Mouse (Mus musculus) neural tube, embryonic 14.5 days (tissue): ENCODE results near the gene Timd4. TPM values are rescaled to one million over a fixed set of nuclear protein-coding genes. Genes with fewer than 3 reads are reported as not detected.

Source experiments
- ATAC-seq: fragments of 200-750 bp; cut with Nextera tagmentation; 2 replicates; pipeline ENCODE4 v1.8.0; 2017; ENCODE audit warnings: low read depth, mild to moderate bottlenecking, moderate TSS enrichment, moderate library complexity
- H3K27ac ChIP-seq: fragments of 300-500 bp; sonication (generic); 2 replicates; pipeline ENCODE4 v1.5.1; 2014; ENCODE audit warnings: low read depth, mild to moderate bottlenecking, control low read depth, low read length, moderate library complexity, mixed read lengths
- H3K27me3 ChIP-seq: fragments of 300-500 bp; sonication (generic); 2 replicates; pipeline ENCODE4 v1.6.1; 2014; ENCODE audit warnings: low read length; ENCODE audit not compliant: control insufficient read depth, insufficient read depth
- H3K36me3 ChIP-seq: fragments of 300-500 bp; sonication (generic); 2 replicates; pipeline ENCODE4 v1.6.1; 2014; ENCODE audit warnings: low read length, mixed read lengths; ENCODE audit not compliant: control insufficient read depth, insufficient read depth
- H3K4me1 ChIP-seq: fragments of 300-500 bp; sonication (generic); 2 replicates; pipeline ENCODE4 v1.6.1; 2014; ENCODE audit warnings: low read length; ENCODE audit not compliant: control insufficient read depth, insufficient read depth
- H3K4me2 ChIP-seq: fragments of 300-500 bp; sonication (generic); 2 replicates; pipeline ENCODE4 v1.6.1; 2014; ENCODE audit warnings: mild to moderate bottlenecking, low read depth, low read length, control low read depth
- H3K4me3 ChIP-seq: fragments of 300-500 bp; sonication (generic); 2 replicates; pipeline ENCODE4 v1.5.1; 2014; ENCODE audit warnings: low read depth, low read length, control low read depth, mixed read lengths
- H3K9ac ChIP-seq: fragments of 300-500 bp; sonication (generic); replicated peaks from 2 replicates; pipeline ENCODE4 v1.6.1; 2014; ENCODE audit warnings: low read depth, mild to moderate bottlenecking, control low read depth, low read length, mixed read lengths
- H3K9me3 ChIP-seq: fragments of 300-500 bp; sonication (generic); 2 replicates; pipeline ENCODE4 v1.6.1; 2016; ENCODE audit warnings: low read length; ENCODE audit not compliant: control insufficient read depth
- WGBS: fragments of 180-500 bp; shearing (Covaris S2); extraction: QIAGEN DNeasy Blood & Tissue Kit; methylation state at CpG from one replicate; pipeline ENCODE4 v1.1.7; 2014; 5-methylcytosine and 5-hydroxymethylcytosine counted together
- polyA plus RNA-seq: library from polyadenylated mRNA; unstranded; fragments of >200 nt; fragmentation: Nextera tagmentation; extraction: Ambion mirVana; gene quantifications from 2 replicates; pipeline ENCODE4 v1.2.1, GENCODE M21; 2014

Gene Timd4
- 0.27 TPM in 1 of 2 replicates, not detected in the other for polyA plus RNA-seq

DNA sequence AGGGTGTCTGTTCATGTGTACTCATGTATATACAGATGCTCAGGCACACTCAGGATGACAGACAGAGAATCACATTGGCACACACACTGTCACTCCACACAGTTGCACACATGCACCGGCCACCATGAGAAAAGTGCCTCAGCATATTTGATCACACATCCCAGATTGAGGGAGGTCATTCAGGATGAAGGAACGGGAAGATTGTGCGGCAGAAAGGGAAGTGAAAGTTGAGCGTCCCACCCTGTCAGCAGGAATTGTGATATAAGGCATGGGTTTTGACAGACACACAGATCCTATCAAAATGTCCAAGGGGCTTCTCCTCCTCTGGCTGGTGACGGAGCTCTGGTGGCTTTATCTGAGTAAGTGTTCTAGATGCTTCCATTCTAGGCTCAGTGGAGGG, at the start of gene Timd4:
Gene Timd4, plus strand, starts transcription at position 290 of the 400 bp plus-strand sequence.
- Histone ChIP-seq H3K27me3 (no peaks in the 10 kb centered on the region), H3K4me2 (no peak within 1 kb of the TSS), H3K27ac (no peak within 1 kb of the TSS), H3K9ac (no peak within 1 kb of the TSS), H3K9me3 (no peaks in the 10 kb centered on the region), H3K4me1 (no peaks in the 10 kb centered on the region), H3K36me3 (no peaks in the 10 kb centered on the region), H3K4me3 (no peak within 1 kb of the TSS)
- ATAC-seq = no peak
- 94% methylated on average over 5 of the region's 5 CpGs for WGBS

DNA sequence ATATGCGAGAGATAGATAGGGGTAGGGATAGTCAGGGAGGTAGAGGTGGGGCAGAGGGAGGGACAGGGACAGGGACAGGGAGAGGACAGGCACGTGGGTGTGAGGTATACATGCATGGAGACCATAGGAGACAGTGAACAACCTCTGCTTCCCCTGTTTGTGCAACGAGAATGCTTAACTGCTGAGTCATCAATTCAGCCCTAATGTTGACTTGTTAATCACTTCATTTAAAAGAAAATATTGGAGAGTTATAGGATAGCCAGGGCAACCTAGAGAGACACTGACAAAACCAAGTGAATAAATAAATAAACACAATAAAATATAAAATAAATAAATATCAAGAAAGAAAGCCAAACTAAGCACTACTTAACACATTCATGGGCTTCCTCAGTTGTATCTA, 33.7 kb upstream of the Timd4 start:
- H3K4me1 ChIP-seq = no peaks in the 10 kb centered on the region
- H3K4me3 ChIP-seq = no peak overlapping the region
- no peaks in the 10 kb centered on the region for H3K9me3 ChIP-seq
- no peak for ATAC-seq
- 77% methylated on average over 3 of the region's 3 CpGs for WGBS
- H3K9ac ChIP-seq = no peak overlapping the region
- no peak overlapping the region for H3K27ac ChIP-seq
- H3K4me2 ChIP-seq = no peak overlapping the region
- H3K27me3 ChIP-seq = no peaks in the 10 kb centered on the region
- no peaks in the 10 kb centered on the region for H3K36me3 ChIP-seq

DNA sequence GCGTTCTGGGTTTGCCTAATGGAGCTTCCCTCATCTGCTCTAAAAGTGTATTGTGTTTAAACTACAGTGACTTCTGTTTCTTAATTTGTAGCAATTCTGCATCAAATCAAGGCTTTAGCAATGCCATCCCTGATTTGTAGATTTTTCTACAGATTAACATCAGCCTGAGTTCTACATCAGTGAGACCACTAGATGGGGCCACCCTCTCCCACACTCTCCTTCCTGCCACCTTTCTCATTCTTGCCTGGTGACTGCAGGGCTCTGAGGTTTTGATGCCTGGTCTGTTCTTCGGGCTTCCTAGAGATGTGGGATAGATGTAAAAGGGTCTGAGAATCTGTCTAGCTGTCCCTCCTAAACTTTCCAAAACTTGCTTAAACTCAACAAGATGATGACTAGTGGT, 30.8 kb upstream of the Timd4 start:
- no peaks in the 10 kb centered on the region for H3K4me1 ChIP-seq
- no peak overlapping the region for H3K9ac ChIP-seq
- H3K36me3 ChIP-seq = no peaks in the 10 kb centered on the region
- WGBS = 87% methylated on average over 2 of the region's 2 CpGs
- no peak for ATAC-seq
- H3K9me3 ChIP-seq = no peaks in the 10 kb centered on the region
- H3K27me3 ChIP-seq = no peaks in the 10 kb centered on the region
- no peak overlapping the region for H3K27ac ChIP-seq
- H3K4me2 ChIP-seq = no peak overlapping the region
- H3K4me3 ChIP-seq = no peak overlapping the region

DNA sequence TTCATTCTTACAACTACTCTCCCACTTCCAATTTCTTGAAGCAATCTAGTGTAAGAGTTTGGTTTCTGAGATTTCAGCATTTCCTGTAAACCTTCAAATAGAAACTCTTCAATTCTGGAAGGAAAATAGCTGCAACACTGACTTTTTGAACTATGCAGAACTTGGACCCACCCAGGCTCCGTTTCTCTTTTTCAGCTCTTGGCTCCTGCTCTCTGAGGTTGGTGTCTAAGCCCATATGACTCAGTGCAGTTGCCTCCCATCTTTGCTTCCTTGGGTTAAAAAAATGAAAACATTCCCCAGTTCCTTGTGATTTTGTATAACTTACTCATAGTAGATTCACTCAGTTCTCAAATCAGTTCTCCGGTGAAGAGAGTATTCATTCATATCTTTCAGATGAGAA, 6.2 kb upstream of the Timd4 start:
- Histone ChIP-seq H3K9ac (no peak overlapping the region), H3K4me2 (no peak overlapping the region), H3K9me3 (no peaks in the 10 kb centered on the region), H3K4me1 (no peaks in the 10 kb centered on the region), H3K4me3 (no peak overlapping the region), H3K27me3 (no peaks in the 10 kb centered on the region), H3K36me3 (no peaks in the 10 kb centered on the region), H3K27ac (no peak overlapping the region)
- 92% methylated on average over 2 of the region's 2 CpGs for WGBS
- no peak for ATAC-seq

DNA sequence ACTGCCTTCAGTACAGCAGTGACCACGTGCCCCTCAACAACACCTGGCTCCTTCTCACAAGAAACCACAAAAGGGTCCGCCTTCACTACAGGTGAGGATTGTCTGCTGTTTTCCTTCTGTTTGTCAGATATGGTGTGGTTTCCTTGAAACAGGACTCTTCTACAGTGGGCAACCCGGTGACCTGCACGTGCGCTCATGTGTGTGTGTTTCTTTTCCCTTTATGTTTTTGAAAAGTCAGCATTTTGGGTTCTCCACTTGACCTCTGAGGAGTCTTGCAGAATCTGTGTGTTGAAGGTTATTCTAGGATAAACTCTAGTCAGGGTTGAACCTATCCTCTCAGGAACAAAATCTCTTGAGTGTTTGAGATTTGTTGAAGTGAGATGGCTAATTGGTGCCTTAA, 7.1 kb downstream of the Timd4 start:
- no peak overlapping the region for H3K4me2 ChIP-seq
- no peaks in the 10 kb centered on the region for H3K9me3 ChIP-seq
- H3K27ac ChIP-seq = no peak overlapping the region
- no peaks in the 10 kb centered on the region for H3K27me3 ChIP-seq
- ATAC-seq = no peak
- H3K4me3 ChIP-seq = no peak overlapping the region
- WGBS = 89% methylated on average over 5 of the region's 5 CpGs
- no peaks in the 10 kb centered on the region for H3K4me1 ChIP-seq
- H3K9ac ChIP-seq = no peak overlapping the region
- no peaks in the 10 kb centered on the region for H3K36me3 ChIP-seq

DNA sequence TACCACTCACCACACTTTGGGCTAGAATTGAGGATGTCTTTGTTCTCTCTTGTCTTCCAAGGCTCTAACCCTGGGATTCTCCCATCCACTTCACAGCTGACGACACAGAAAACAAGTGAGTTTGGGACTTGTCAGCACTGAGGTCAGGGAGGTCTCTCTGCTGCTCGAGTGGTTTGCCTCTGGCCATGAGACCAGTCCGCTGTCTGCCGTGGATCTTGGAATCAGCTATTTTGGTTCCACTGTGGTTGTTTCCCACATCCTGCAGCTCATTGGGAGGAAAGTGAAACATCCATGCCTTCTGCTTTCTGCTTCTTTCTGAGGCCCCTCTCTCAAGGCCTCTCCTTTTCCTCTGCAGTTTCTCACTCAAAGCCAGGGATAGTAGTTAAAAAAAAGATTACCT, 9.3 kb downstream of the Timd4 start:
- WGBS = 74% methylated on average over 4 of the region's 4 CpGs

DNA sequence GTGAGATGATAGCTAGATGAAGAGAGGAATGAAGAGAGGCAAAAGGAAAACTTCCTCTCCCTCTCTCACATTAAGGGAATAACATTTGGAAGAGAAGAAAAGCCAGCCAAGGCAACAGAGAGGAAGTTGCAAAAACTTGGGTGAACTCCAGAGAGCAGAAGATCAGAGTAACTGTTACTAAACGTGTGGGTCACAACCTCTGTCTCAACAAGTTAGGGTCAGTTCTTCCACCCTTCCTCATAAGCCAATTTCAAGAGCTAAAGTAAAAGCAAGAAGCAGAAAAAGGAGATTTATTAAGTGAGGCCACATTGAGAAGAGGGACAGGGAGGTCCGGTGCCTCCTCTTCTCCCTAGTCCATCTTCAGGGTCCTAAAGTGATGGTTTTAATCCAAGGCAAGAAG, 19.7 kb downstream of the Timd4 start:
- H3K4me3 ChIP-seq = no peak overlapping the region
- no peak overlapping the region for H3K27ac ChIP-seq
- no peak overlapping the region for H3K9ac ChIP-seq
- no peaks in the 10 kb centered on the region for H3K4me1 ChIP-seq
- H3K36me3 ChIP-seq = no peaks in the 10 kb centered on the region
- no peaks in the 10 kb centered on the region for H3K9me3 ChIP-seq
- 87% methylated on average over 2 of the region's 2 CpGs for WGBS
- no peak overlapping the region for H3K4me2 ChIP-seq
- no peak for ATAC-seq
- H3K27me3 ChIP-seq = no peaks in the 10 kb centered on the region

More for the DNA sequence above, 9.3 kb downstream of the Timd4 start:
- Histone ChIP-seq H3K9ac (no peak overlapping the region), H3K9me3 (no peaks in the 10 kb centered on the region), H3K27ac (no peak overlapping the region), H3K36me3 (no peaks in the 10 kb centered on the region), H3K4me3 (no peak overlapping the region), H3K27me3 (no peaks in the 10 kb centered on the region), H3K4me2 (no peak overlapping the region), H3K4me1 (no peaks in the 10 kb centered on the region)
- ATAC-seq = no peak

DNA sequence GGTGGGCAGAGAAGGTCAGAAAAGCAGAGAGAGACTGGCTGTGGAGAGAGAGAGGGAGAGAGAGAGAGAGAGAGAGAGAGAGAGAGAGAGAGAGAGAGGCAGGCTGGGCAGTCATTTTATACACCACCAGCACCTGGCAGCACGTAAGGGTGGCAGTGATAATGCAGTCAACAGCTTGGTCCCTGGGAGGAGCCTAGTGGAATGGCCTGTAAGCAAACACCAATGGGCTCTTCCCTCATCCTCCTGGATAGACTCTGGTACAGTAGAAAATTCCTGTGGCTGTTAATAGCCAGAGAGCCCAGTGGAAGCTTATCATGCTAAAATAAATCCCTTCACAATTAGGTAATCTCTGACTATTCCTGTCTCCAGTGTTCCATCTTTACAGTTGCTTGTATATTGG, 24.5 kb downstream of the Timd4 start:
- H3K27ac ChIP-seq = no peak overlapping the region
- H3K9ac ChIP-seq = no peak overlapping the region
- 85% methylated on average over 1 of the region's 1 CpGs for WGBS
- no peaks in the 10 kb centered on the region for H3K27me3 ChIP-seq
- no peaks in the 10 kb centered on the region for H3K36me3 ChIP-seq
- H3K4me3 ChIP-seq = no peak overlapping the region
- H3K4me2 ChIP-seq = no peak overlapping the region
- no peak for ATAC-seq
- no peaks in the 10 kb centered on the region for H3K9me3 ChIP-seq
- H3K4me1 ChIP-seq = no peaks in the 10 kb centered on the region

DNA sequence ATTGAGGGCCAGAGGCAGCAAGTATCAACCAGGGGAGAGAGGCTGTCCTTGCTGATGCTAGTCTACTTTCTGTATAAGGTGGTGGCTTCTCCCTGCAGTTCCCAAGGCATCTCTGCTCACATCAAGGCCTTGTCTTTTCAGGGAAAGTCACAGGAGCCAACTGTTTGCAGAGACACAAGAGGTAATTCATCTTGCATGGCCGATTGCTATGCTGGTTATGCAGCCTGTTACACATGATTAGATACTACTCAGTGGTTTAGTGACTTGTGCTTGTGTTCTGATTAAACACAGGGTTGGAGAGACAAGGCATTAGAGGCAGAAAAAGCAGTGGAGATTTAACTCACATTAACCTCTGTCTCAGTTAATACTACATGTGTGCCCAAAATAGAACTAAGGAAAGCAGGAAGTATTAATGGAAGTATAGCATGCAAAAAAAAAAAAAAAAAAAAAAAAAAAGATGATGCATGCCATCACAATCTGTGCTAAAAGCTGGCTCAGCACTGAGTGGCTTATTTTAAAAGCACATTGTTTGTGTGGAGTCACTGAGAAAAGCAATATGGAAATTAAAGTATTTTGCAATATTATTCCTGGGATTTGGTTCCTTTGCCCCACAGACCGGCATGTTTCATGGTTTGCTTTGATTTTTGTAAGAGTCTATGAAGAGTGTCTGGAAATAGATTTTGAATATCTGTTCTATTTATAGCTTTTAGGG, 31.6 kb downstream of the Timd4 start:
- H3K36me3 ChIP-seq = no peaks in the 10 kb centered on the region
- no peak overlapping the region for H3K27ac ChIP-seq
- H3K27me3 ChIP-seq = no peaks in the 10 kb centered on the region
- no peak overlapping the region for H3K4me2 ChIP-seq
- H3K4me1 ChIP-seq = no peaks in the 10 kb centered on the region
- H3K9me3 ChIP-seq = no peaks in the 10 kb centered on the region
- no peak overlapping the region for H3K9ac ChIP-seq
- ATAC-seq = no peak
- WGBS = 69% methylated on average over 2 of the region's 2 CpGs
- no peak overlapping the region for H3K4me3 ChIP-seq
